Mouse (Mus musculus) gastrocnemius, postnatal 36 days (tissue): Measurements from ENCODE around the gene Clint1. TPM values are rescaled to one million over a fixed set of nuclear protein-coding genes. Genes with fewer than 3 reads are reported as not detected.

ENCODE experiments used
- DNase-seq, 2 experiments: peaks; one replicate each; pipeline ENCODE4 v3.0.0; 2022
- intact Hi-C: fragments of 180-260 bp; cut with DNase I; formaldehyde crosslinking; loops from one replicate; pipeline ENCODE4 v1.15.1; 2025
- long read RNA-seq, 2 experiments: library from polyadenylated mRNA; stranded (forward); transcript quantifications; one replicate each; pipeline ENCODE4 v2.0.0; 2021
- total RNA-seq, 2 experiments: library from RNA; stranded (reverse); gene quantifications; 2 replicates each; pipeline ENCODE4 v1.2.3; 2021

Gene Clint1
- 10 to 100 TPM; 32.6 to 34.5 TPM for total RNA-seq
- long read RNA-seq, experiment 1, transcript Clint1-202 (12 exons, 3,365 nt): minor isoform, 10 of 38 reads
- long read RNA-seq, experiment 1, transcript Clint1-201 (12 exons, 3,311 nt): major isoform, 19 of 38 reads
- long read RNA-seq, experiment 1, partial matches to known transcripts: 0 of 38 reads
- long read RNA-seq, experiment 1, other reads (novel, unspliced or antisense): 9 of 38 reads
- long read RNA-seq, experiment 2, transcript Clint1-201 (12 exons, 3,311 nt): major isoform, 16 of 45 reads
- long read RNA-seq, experiment 2, transcript Clint1-202 (12 exons, 3,365 nt): minor isoform, 13 of 45 reads
- long read RNA-seq, experiment 2, partial matches to known transcripts: 1 of 45 reads
- long read RNA-seq, experiment 2, other reads (novel, unspliced or antisense): 15 of 45 reads

- intact Hi-C loops: no loop called here
- peak; percentile 66 to 70 for DNase-seq
These were observed at the start of gene Clint1 for GRCm38 (mm10) chr11:45851516-45852123. TSS of gene Clint1 (plus strand) at chr11:45852051.

- intact Hi-C loops: no loop called here
- no peak for DNase-seq
These were observed 47.8 kb upstream of the Clint1 start for GRCm38 (mm10) chr11:45804068-45804467.

- intact Hi-C loops: no loop called here
- DNase-seq: no peak
These were observed 46.5 kb upstream of the Clint1 start for GRCm38 (mm10) chr11:45805312-45805772.

GRCm38 (mm10) chr11:45805810-45806209, 46.0 kb upstream of the Clint1 start:
- intact Hi-C loops: no loop called here

GRCm38 (mm10) chr11:45806264-45806663, 45.6 kb upstream of the Clint1 start:
- DNase-seq: no peak
- intact Hi-C loops: no loop called here

More at GRCm38 (mm10) chr11:45805810-45806209, 46.0 kb upstream of the Clint1 start:
- DNase-seq: no peak

- no peak for DNase-seq
- intact Hi-C loops: no loop called here
These were observed 45.0 kb upstream of the Clint1 start for GRCm38 (mm10) chr11:45806809-45807208.

GRCm38 (mm10) chr11:45807820-45808219, 44.0 kb upstream of the Clint1 start:
- DNase-seq: no peak
- intact Hi-C loops: no loop called here

- intact Hi-C loops: no loop called here
- no peak for DNase-seq
These were observed 42.4 kb upstream of the Clint1 start for GRCm38 (mm10) chr11:45809424-45809823.

GRCm38 (mm10) chr11:45810056-45810455, 41.8 kb upstream of the Clint1 start:
- intact Hi-C loops: no loop called here
- no peak for DNase-seq

GRCm38 (mm10) chr11:45810805-45811204, 41.0 kb upstream of the Clint1 start:
- intact Hi-C loops: no loop called here
- no peak for DNase-seq

- intact Hi-C loops: no loop called here
These were observed 36.2 kb upstream of the Clint1 start for GRCm38 (mm10) chr11:45815603-45816002.

GRCm38 (mm10) chr11:45816712-45817111, 35.1 kb upstream of the Clint1 start:
- no peak for DNase-seq
- intact Hi-C loops: no loop called here

More at GRCm38 (mm10) chr11:45815603-45816002, 36.2 kb upstream of the Clint1 start:
- no peak for DNase-seq

GRCm38 (mm10) chr11:45817996-45818395, 33.9 kb upstream of the Clint1 start:
- no peak for DNase-seq
- intact Hi-C loops: no loop called here

GRCm38 (mm10) chr11:45820930-45821329, 30.9 kb upstream of the Clint1 start:
- intact Hi-C loops: no loop called here
- no peak for DNase-seq

GRCm38 (mm10) chr11:45830112-45830511, 21.7 kb upstream of the Clint1 start:
- intact Hi-C loops: no loop called here
- DNase-seq: no peak

- DNase-seq: no peak
- intact Hi-C loops: no loop called here
These were observed 21.0 kb upstream of the Clint1 start for GRCm38 (mm10) chr11:45830743-45831310.

- intact Hi-C loops: no loop called here
- DNase-seq: peak in 1 of 2 experiments; percentile 9
These were observed 20.2 kb upstream of the Clint1 start for GRCm38 (mm10) chr11:45831476-45832143.

GRCm38 (mm10) chr11:45835625-45836255, 16.1 kb upstream of the Clint1 start:
- DNase-seq: no peak
- intact Hi-C loops: no loop called here

GRCm38 (mm10) chr11:45837257-45837817, 14.5 kb upstream of the Clint1 start:
- intact Hi-C loops: no loop called here
- DNase-seq: no peak

- no peak for DNase-seq
- intact Hi-C loops: no loop called here
These were observed 13.4 kb upstream of the Clint1 start for GRCm38 (mm10) chr11:45838450-45838849.
